Mouse (Mus musculus): ENCODE results near the gene Rhof. TPM values are rescaled to one million over a fixed set of nuclear protein-coding genes. Genes with fewer than 3 reads are reported as not detected.
A peak's percentile ranks its signal among the peaks of the same experiment; 100 is the strongest.

The Rhof gene
- total RNA-seq, 1 experiment = 2.5 TPM

DNA sequence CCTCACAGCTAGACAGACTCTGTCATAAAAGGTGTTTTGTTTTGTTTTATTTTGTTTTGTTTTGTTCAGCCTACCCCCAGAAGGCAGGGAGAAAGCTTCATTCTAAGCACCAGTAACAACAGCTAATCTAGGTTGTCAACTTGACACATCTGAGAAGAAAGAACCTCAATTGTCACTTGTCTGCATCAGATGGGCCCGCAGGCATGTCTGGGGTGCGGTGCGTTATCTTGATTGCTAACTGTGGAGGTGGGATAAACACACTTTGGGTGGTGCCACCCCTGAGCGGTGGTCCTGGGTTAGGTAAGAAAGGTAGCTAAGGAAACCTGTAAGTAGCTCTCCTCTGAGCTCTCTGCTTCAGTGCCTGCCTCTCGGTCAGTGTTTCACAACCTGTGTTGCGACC is 5.5 kb downstream of the Rhof start:
- in situ Hi-C loops (cut with MboI; ENCODE audit: low sequenced_read_pairs in 2 of 2, unreplicated experiment in 2 of 2) = no loop called here
- TF ChIP-seq ZNF384 (IDR thresholded peaks at IDR 0.05; ENCODE audit: low read depth, low read length) (no peak), CHD2 (IDR thresholded peaks at IDR 0.05; ENCODE audit: low read depth, low read length) (no peak), MAFK (IDR thresholded peaks at IDR 0.05; ENCODE audit: insufficient read depth, low read depth, low read length) (no peak), HCFC1 (IDR thresholded peaks at IDR 0.05; ENCODE audit: borderline replicate concordance, insufficient read depth, low read length) (no peak), ZC3H11A (IDR thresholded peaks at IDR 0.05; ENCODE audit: borderline replicate concordance, low read depth, low read length) (no peak)
- peaks cover 0 to 13% of the 10 kb centered on the region in 2 experiments; a peak in 2 of 4 replicates for H3K4me1 ChIP-seq (ENCODE audit: control insufficient read depth in 2 of 2, insufficient read depth in 2 of 2, low read length in 2 of 2, poor library complexity in 1 of 2)
- no peak overlapping the region for H3K4me3 ChIP-seq (ENCODE audit: insufficient read depth in 1 of 2, low read depth in 1 of 2, low read length in 2 of 2, poor library complexity in 1 of 2, severe bottlenecking in 1 of 2)
- H3K27ac ChIP-seq (ENCODE audit: insufficient read depth, low read depth, low read length, poor library complexity, severe bottlenecking) = no peak overlapping the region
- no peak for DNase-seq (ENCODE audit: low read depth, low spot score)
- H3K9ac ChIP-seq (ENCODE audit: insufficient read depth, low read depth, low read length, poor library complexity, severe bottlenecking) = no peak overlapping the region
- H3K36me3 ChIP-seq (ENCODE audit: control insufficient read depth, insufficient read depth, low read length, poor library complexity, severe bottlenecking) = no peaks in the 10 kb centered on the region
- H3K9me3 ChIP-seq (ENCODE audit: control insufficient read depth, insufficient read depth, low read depth, low read length) = no peaks in the 10 kb centered on the region

- in situ Hi-C loops (cut with MboI; ENCODE audit: low sequenced_read_pairs in 2 of 2, unreplicated experiment in 2 of 2) = no loop called here
- H3K4me3 ChIP-seq (ENCODE audit: insufficient read depth in 1 of 2, low read depth in 1 of 2, low read length in 2 of 2, poor library complexity in 1 of 2, severe bottlenecking in 1 of 2) = no peak overlapping the region
Observed at GRCm38 (mm10) chr5:123125638-123126406, 6.7 kb downstream of the Rhof start.

GRCm38 (mm10) chr5:123125105-123125504 is 7.4 kb downstream of the Rhof start:
- no peak overlapping the region for H3K9ac ChIP-seq (ENCODE audit: insufficient read depth, low read depth, low read length, poor library complexity, severe bottlenecking)
- in situ Hi-C loops (cut with MboI; ENCODE audit: low sequenced_read_pairs in 2 of 2, unreplicated experiment in 2 of 2) = no loop called here
- TF ChIP-seq MAFK (IDR thresholded peaks at IDR 0.05; ENCODE audit: insufficient read depth, low read depth, low read length) = no peak
- no peak for TF ChIP-seq CHD2 (IDR thresholded peaks at IDR 0.05; ENCODE audit: low read depth, low read length)
- TF ChIP-seq ZNF384 (IDR thresholded peaks at IDR 0.05; ENCODE audit: low read depth, low read length) = no peak
- no peak for TF ChIP-seq ZC3H11A (IDR thresholded peaks at IDR 0.05; ENCODE audit: borderline replicate concordance, low read depth, low read length)
- no peak for TF ChIP-seq HCFC1 (IDR thresholded peaks at IDR 0.05; ENCODE audit: borderline replicate concordance, insufficient read depth, low read length)

More at GRCm38 (mm10) chr5:123125638-123126406, 6.7 kb downstream of the Rhof start:
- no peaks in the 10 kb centered on the region for H3K9me3 ChIP-seq (ENCODE audit: control insufficient read depth, insufficient read depth, low read depth, low read length)
- no peak overlapping the region for H3K9ac ChIP-seq (ENCODE audit: insufficient read depth, low read depth, low read length, poor library complexity, severe bottlenecking)
- H3K36me3 ChIP-seq (ENCODE audit: control insufficient read depth, insufficient read depth, low read length, poor library complexity, severe bottlenecking) = no peaks in the 10 kb centered on the region
- peaks cover 2 to 11% of the 10 kb centered on the region in 2 experiments; a peak in 3 of 4 replicates for H3K4me1 ChIP-seq (ENCODE audit: control insufficient read depth in 2 of 2, insufficient read depth in 2 of 2, low read length in 2 of 2, poor library complexity in 1 of 2)
- DNase-seq (ENCODE audit: low read depth, low spot score) = no peak
- no peak overlapping the region for H3K27ac ChIP-seq (ENCODE audit: insufficient read depth, low read depth, low read length, poor library complexity, severe bottlenecking)
- TF ChIP-seq CHD2 (IDR thresholded peaks at IDR 0.05; ENCODE audit: low read depth, low read length) (no peak), HCFC1 (IDR thresholded peaks at IDR 0.05; ENCODE audit: borderline replicate concordance, insufficient read depth, low read length) (no peak), ZNF384 (IDR thresholded peaks at IDR 0.05; ENCODE audit: low read depth, low read length) (no peak), ZC3H11A (IDR thresholded peaks at IDR 0.05; ENCODE audit: borderline replicate concordance, low read depth, low read length) (no peak), MAFK (IDR thresholded peaks at IDR 0.05; ENCODE audit: insufficient read depth, low read depth, low read length) (no peak)

GRCm38 (mm10) chr5:123122181-123122580 is 10.3 kb downstream of the Rhof start:
- Histone ChIP-seq H3K4me3 (ENCODE audit: insufficient read depth in 1 of 2, low read depth in 1 of 2, low read length in 2 of 2, poor library complexity in 1 of 2, severe bottlenecking in 1 of 2) (no peak overlapping the region), H3K4me1 (ENCODE audit: control insufficient read depth in 2 of 2, insufficient read depth in 2 of 2, low read length in 2 of 2, poor library complexity in 1 of 2) (peaks cover 6 to 21% of the 10 kb centered on the region in 2 experiments; a peak in 3 of 4 replicates), H3K27ac (ENCODE audit: insufficient read depth, low read depth, low read length, poor library complexity, severe bottlenecking) (no peak overlapping the region), H3K36me3 (ENCODE audit: control insufficient read depth, insufficient read depth, low read length, poor library complexity, severe bottlenecking) (no peaks in the 10 kb centered on the region), H3K9me3 (ENCODE audit: control insufficient read depth, insufficient read depth, low read depth, low read length) (no peaks in the 10 kb centered on the region), H3K9ac (ENCODE audit: insufficient read depth, low read depth, low read length, poor library complexity, severe bottlenecking) (no peak overlapping the region)
- DNase-seq (ENCODE audit: low read depth, low spot score) = no peak
- in situ Hi-C loops (cut with MboI; ENCODE audit: low sequenced_read_pairs in 2 of 2, unreplicated experiment in 2 of 2) = no loop called here
- peak; percentile 63; the same call in 1 of the 2 replicates for TF ChIP-seq ZC3H11A (IDR thresholded peaks at IDR 0.05; ENCODE audit: borderline replicate concordance, low read depth, low read length)
- TF ChIP-seq HCFC1 (IDR thresholded peaks at IDR 0.05; ENCODE audit: borderline replicate concordance, insufficient read depth, low read length) = no peak
- TF ChIP-seq CHD2 (IDR thresholded peaks at IDR 0.05; ENCODE audit: low read depth, low read length) = no peak
- TF ChIP-seq MAFK (IDR thresholded peaks at IDR 0.05; ENCODE audit: insufficient read depth, low read depth, low read length) = no peak
- no peak for TF ChIP-seq ZNF384 (IDR thresholded peaks at IDR 0.05; ENCODE audit: low read depth, low read length)

More at GRCm38 (mm10) chr5:123125105-123125504, 7.4 kb downstream of the Rhof start:
- no peaks in the 10 kb centered on the region for H3K36me3 ChIP-seq (ENCODE audit: control insufficient read depth, insufficient read depth, low read length, poor library complexity, severe bottlenecking)
- no peak overlapping the region for H3K4me3 ChIP-seq (ENCODE audit: insufficient read depth in 1 of 2, low read depth in 1 of 2, low read length in 2 of 2, poor library complexity in 1 of 2, severe bottlenecking in 1 of 2)
- peaks cover 4 to 18% of the 10 kb centered on the region in 2 experiments; a peak in 3 of 4 replicates for H3K4me1 ChIP-seq (ENCODE audit: control insufficient read depth in 2 of 2, insufficient read depth in 2 of 2, low read length in 2 of 2, poor library complexity in 1 of 2)
- H3K9me3 ChIP-seq (ENCODE audit: control insufficient read depth, insufficient read depth, low read depth, low read length) = no peaks in the 10 kb centered on the region
- H3K27ac ChIP-seq (ENCODE audit: insufficient read depth, low read depth, low read length, poor library complexity, severe bottlenecking) = no peak overlapping the region
- no peak for DNase-seq (ENCODE audit: low read depth, low spot score)
